In genomic region chr13:98791693-98792092, GRCm38 (mm10) we compare ENCODE assay signal across 10 mouse cellular contexts.
"Had no signal": no experiment of that assay in that cellular context is flagged by ENCODE, and none has a peak within 500 bp of the region (broad histone marks: within the 10 kb centered on the region; RNA-seq: fewer than 3 reads in every experiment).

No protein-coding gene starts in this region.

- DNase-seq: lung, adult 2 months; lung, postnatal 14 days; lung, postnatal 36 days; right cerebral cortex, postnatal 14 days; thymus, adult 18-20 months; thymus, postnatal 14 days; thymus, postnatal 36 days had no signal

- ATAC-seq: lung, postnatal 0 days; midbrain, embryonic 13.5 days; midbrain, embryonic 15.5 days had no signal
